Mouse (Mus musculus): Measurements from ENCODE around the gene Sgce. TPM values are rescaled to one million over a fixed set of nuclear protein-coding genes. Genes with fewer than 3 reads are reported as not detected.

The Sgce gene
- polyA plus RNA-seq, 2 experiments: 8.9 to 14.2 TPM

DNA sequence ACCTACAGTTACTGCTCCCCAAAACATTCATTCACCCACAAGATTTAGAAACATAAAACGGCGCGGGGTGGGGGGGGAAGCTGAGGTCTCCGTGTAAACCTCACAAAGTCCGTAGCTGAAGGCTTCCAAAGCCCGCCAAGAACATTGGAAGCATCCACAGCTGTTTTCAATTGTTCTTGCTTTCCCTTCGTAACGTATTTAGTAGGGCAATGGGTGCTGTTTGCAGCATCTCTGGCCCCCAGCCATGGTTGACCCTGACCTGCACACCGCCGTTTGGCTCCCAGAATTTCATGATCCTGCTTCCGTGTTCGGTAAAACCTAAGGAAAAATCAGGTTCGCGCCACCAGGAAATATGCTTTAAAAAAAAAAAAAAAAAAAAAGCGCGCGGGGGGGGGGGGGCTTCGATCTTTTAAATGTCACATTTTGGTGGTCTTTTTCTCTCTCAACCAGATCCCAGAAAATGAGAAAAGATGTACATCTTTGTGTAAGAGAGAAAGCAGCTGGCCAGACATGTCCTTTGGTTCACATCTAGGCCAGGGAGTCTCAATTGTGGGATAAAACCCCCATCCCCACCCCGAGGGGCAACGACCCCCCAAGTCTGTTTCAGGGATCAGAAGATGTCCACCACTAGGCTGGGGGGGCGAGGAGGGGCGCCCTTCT lies 841 bp downstream of the Sgce start:
- DNase-seq (ENCODE audit: low read depth in 3 of 3, low spot score in 3 of 3) (no peak), ATAC-seq (ENCODE audit: insufficient read depth) (no peak)
- 40% methylated on average over 21 of the region's 22 CpGs for WGBS (ENCODE audit: insufficient replicate concordance)
- Histone ChIP-seq H3K36me3 (replicated peaks; ENCODE audit: control insufficient read depth, insufficient read depth, low read depth) (no peaks in the 10 kb centered on the region), H3K27me3 (ENCODE audit: control insufficient read depth, insufficient read depth, low read length) (peaks cover 17% of the 10 kb centered on the region), H3K9me3 (ENCODE audit: control insufficient read depth, low read length) (no peaks in the 10 kb centered on the region), H3K9ac (replicated peaks) (no peak overlapping the region), H3K4me2 (ENCODE audit: low read depth) (peak overlapping the region; percentile 52), H3K4me3 (ENCODE audit: insufficient read depth in 1 of 2, low read depth in 2 of 2, low read length in 2 of 2) (peak overlapping the region; percentile 41 to 59), H3K4me1 (replicated peaks; ENCODE audit: control insufficient read depth in 2 of 2, insufficient read depth in 2 of 2, low read length in 1 of 2) (0 out of 4 replicates have a peak, but pooled peaks cover 0 to 2% of the 10 kb centered on the region in 2 experiments), H3K27ac (no peak overlapping the region)
- TF ChIP-seq CTCF (IDR thresholded peaks at IDR 0.05; ENCODE audit: low read depth) (no peak), EP300 (IDR thresholded peaks at IDR 0.05; ENCODE audit: low read depth) (no peak)

DNA sequence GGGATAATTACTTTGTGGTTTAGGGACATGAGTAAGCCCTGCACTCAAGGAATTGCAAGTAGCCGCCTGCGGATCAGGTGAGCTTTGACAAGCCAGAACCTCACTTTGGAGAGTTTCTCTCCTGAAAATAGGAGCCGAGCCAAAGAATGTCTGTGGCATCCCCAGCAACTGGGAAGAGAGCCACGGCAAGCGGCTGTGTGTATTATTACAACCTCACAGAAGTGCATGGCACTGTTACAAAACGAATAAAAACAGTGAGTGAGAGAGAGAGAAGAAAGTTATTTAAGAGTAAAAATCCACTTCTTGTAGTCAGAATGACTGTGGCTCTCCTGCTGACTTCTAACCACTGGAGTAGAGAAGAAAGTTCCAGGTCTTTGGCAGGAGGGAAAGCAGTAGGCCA lies 6.5 kb downstream of the Sgce start:
- H3K9ac ChIP-seq (replicated peaks): no peak overlapping the region
- no peaks in the 10 kb centered on the region for H3K9me3 ChIP-seq (ENCODE audit: control insufficient read depth, low read length)
- ATAC-seq (ENCODE audit: insufficient read depth) (no peak), DNase-seq (ENCODE audit: low read depth in 3 of 3, low spot score in 3 of 3) (no peak)
- no peak for TF ChIP-seq EP300 (IDR thresholded peaks at IDR 0.05; ENCODE audit: low read depth)
- no peak for TF ChIP-seq CTCF (IDR thresholded peaks at IDR 0.05; ENCODE audit: low read depth)
- H3K36me3 ChIP-seq (replicated peaks; ENCODE audit: control insufficient read depth, insufficient read depth, low read depth): no peaks in the 10 kb centered on the region
- WGBS (ENCODE audit: insufficient replicate concordance): 51% methylated on average over 6 of the region's 6 CpGs
- H3K27me3 ChIP-seq (ENCODE audit: control insufficient read depth, insufficient read depth, low read length): no peaks in the 10 kb centered on the region
- H3K4me2 ChIP-seq (ENCODE audit: low read depth): no peak overlapping the region
- H3K4me3 ChIP-seq (ENCODE audit: insufficient read depth in 1 of 2, low read depth in 2 of 2, low read length in 2 of 2): no peak overlapping the region
- H3K27ac ChIP-seq: no peak overlapping the region
- H3K4me1 ChIP-seq (replicated peaks; ENCODE audit: control insufficient read depth in 2 of 2, insufficient read depth in 2 of 2, low read length in 1 of 2): no peaks in the 10 kb centered on the region

DNA sequence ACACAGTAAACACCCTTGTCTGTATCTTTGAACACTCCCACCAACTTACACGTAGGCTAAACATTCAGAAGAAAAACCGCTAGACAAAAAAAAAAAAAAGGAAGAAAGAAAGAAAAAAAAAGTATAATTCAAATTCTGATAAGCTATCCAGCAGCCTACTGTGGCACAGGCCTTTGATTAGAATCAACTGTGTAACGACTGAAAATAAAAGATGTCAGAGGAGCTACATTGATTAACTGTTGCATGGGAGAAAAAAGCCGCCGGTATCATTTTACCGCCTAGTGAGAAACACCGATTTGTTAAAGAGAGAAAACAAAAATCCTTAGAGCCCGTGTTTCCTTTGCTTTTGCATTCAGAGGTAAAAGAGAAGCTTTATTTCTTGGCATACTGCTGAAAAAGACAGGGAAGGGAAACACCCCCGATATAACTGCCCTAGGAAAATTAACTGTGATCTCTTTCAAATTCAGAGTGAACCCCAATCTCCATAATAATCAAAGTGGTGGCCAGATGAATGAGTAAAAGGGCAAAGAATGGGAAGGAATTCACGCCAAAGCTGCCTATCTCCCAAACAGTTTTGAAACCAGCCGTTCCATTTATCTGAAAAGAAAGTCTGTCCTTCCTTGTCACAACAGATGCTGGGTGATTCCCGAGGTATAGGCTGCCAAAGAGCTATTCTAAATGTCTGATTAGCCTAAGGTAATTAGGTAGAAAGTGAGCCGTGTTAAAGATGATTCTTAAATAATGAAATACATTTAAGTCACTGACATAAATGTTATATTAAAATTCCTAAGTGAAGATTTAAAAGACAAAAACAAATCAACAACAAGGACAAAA lies 7.3 kb downstream of the Sgce start:
- ATAC-seq (ENCODE audit: insufficient read depth): no peak
- H3K4me1 ChIP-seq (replicated peaks; ENCODE audit: control insufficient read depth in 2 of 2, insufficient read depth in 2 of 2, low read length in 1 of 2): no peaks in the 10 kb centered on the region
- H3K27me3 ChIP-seq (ENCODE audit: control insufficient read depth, insufficient read depth, low read length): no peaks in the 10 kb centered on the region
- DNase-seq (ENCODE audit: low read depth in 3 of 3, low spot score in 3 of 3): no peak
- 25% methylated on average over 13 of the region's 13 CpGs for WGBS (ENCODE audit: insufficient replicate concordance)
- no peak overlapping the region for H3K4me2 ChIP-seq (ENCODE audit: low read depth)
- H3K9me3 ChIP-seq (ENCODE audit: control insufficient read depth, low read length): no peaks in the 10 kb centered on the region
- H3K9ac ChIP-seq (replicated peaks): no peak overlapping the region
- no peak overlapping the region for H3K4me3 ChIP-seq (ENCODE audit: insufficient read depth in 1 of 2, low read depth in 2 of 2, low read length in 2 of 2)
- no peak overlapping the region for H3K27ac ChIP-seq
- no peaks in the 10 kb centered on the region for H3K36me3 ChIP-seq (replicated peaks; ENCODE audit: control insufficient read depth, insufficient read depth, low read depth)
- TF ChIP-seq CTCF (IDR thresholded peaks at IDR 0.05; ENCODE audit: low read depth): no peak
- no peak for TF ChIP-seq EP300 (IDR thresholded peaks at IDR 0.05; ENCODE audit: low read depth)

DNA sequence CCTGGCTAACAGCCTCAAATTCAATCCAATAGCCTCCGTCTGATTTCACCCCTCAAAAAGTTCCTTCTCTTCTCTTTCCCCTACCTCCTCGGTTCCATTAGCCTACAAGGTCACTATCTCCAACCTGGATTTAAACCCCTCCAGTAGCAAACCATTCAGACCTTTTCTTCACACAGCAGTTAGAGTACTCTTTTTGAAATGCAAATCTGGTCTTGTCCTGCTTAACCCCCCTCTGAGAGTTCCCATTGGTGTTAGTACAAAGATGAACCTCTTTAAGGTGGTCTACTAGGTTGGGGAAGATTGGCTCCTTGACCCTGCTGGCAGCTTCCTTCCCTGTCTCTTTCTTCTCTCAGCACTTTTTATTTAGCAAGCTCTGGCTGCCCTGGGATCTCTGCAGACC lies 8.3 kb downstream of the Sgce start:
- Histone ChIP-seq H3K27ac (no peak overlapping the region), H3K4me2 (ENCODE audit: low read depth) (no peak overlapping the region), H3K9me3 (ENCODE audit: control insufficient read depth, low read length) (no peaks in the 10 kb centered on the region), H3K4me1 (replicated peaks; ENCODE audit: control insufficient read depth in 2 of 2, insufficient read depth in 2 of 2, low read length in 1 of 2) (no peaks in the 10 kb centered on the region), H3K9ac (replicated peaks) (no peak overlapping the region), H3K4me3 (ENCODE audit: insufficient read depth in 1 of 2, low read depth in 2 of 2, low read length in 2 of 2) (no peak overlapping the region), H3K36me3 (replicated peaks; ENCODE audit: control insufficient read depth, insufficient read depth, low read depth) (no peaks in the 10 kb centered on the region), H3K27me3 (ENCODE audit: control insufficient read depth, insufficient read depth, low read length) (no peaks in the 10 kb centered on the region)
- DNase-seq (ENCODE audit: low read depth in 3 of 3, low spot score in 3 of 3): no peak
- TF ChIP-seq EP300 (IDR thresholded peaks at IDR 0.05; ENCODE audit: low read depth) (no peak), CTCF (IDR thresholded peaks at IDR 0.05; ENCODE audit: low read depth) (no peak)
- 31% methylated on average over 2 of the region's 2 CpGs for WGBS (ENCODE audit: insufficient replicate concordance)
- ATAC-seq (ENCODE audit: insufficient read depth): no peak

DNA sequence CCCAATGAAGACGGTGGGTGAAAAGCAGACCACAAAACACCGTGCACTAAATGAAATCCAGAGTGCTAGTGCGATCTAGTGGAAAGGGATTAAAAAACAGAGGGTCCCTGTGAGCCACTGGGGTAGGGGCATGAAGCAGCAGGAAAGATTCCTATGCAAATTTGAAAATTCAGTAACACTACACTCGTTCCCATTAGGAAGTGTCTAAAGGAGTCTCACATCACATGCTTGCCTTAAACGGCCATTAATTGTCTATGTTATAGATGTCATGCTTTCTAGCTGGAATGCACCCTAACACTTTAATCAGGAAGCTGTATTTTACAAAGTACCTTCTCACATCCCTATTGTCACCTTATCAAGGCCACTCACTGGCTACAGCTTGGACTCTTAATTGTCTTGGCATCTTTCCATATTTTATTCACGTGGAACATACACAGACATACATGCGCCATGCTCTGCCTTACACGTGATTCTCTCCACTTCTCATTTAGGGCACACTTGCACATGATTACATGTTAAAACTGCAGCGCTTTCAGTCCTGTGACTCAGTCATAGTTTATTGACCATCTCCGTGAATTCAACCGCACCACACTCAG lies 8.9 kb downstream of the Sgce start:
- Histone ChIP-seq H3K27ac (no peak overlapping the region), H3K27me3 (ENCODE audit: control insufficient read depth, insufficient read depth, low read length) (no peaks in the 10 kb centered on the region), H3K9ac (replicated peaks) (no peak overlapping the region), H3K4me1 (replicated peaks; ENCODE audit: control insufficient read depth in 2 of 2, insufficient read depth in 2 of 2, low read length in 1 of 2) (no peaks in the 10 kb centered on the region), H3K36me3 (replicated peaks; ENCODE audit: control insufficient read depth, insufficient read depth, low read depth) (no peaks in the 10 kb centered on the region), H3K4me3 (ENCODE audit: insufficient read depth in 1 of 2, low read depth in 2 of 2, low read length in 2 of 2) (no peak overlapping the region), H3K4me2 (ENCODE audit: low read depth) (no peak overlapping the region), H3K9me3 (ENCODE audit: control insufficient read depth, low read length) (no peaks in the 10 kb centered on the region)
- ATAC-seq (ENCODE audit: insufficient read depth): no peak
- 54% methylated on average over 11 of the region's 11 CpGs for WGBS (ENCODE audit: insufficient replicate concordance)
- no peak for DNase-seq (ENCODE audit: low read depth in 3 of 3, low spot score in 3 of 3)
- TF ChIP-seq CTCF (IDR thresholded peaks at IDR 0.05; ENCODE audit: low read depth) (no peak), EP300 (IDR thresholded peaks at IDR 0.05; ENCODE audit: low read depth) (no peak)
